Mouse (Mus musculus) intestine, postnatal 0 days (tissue): ENCODE measurements around the gene Klhl29. TPM values are rescaled to one million over a fixed set of nuclear protein-coding genes. Genes with fewer than 3 reads are reported as not detected.
A peak's percentile ranks its signal among the peaks of the same experiment; 100 is the strongest.

ENCODE experiments used
- ATAC-seq: fragments of 200-750 bp; cut with Nextera tagmentation; 2 replicates; pipeline ENCODE4 v1.8.0; 2017; ENCODE audit warnings: mild to moderate bottlenecking, moderate TSS enrichment, moderate library complexity
- H3K27ac ChIP-seq: fragments of 300-500 bp; sonication (generic); 2 replicates; pipeline ENCODE4 v1.5.1; 2014; ENCODE audit warnings: mild to moderate bottlenecking, low read depth, low read length, moderate library complexity
- H3K27me3 ChIP-seq: fragments of 300-500 bp; sonication (generic); replicated peaks from 2 replicates; pipeline ENCODE4 v1.6.1; 2014; ENCODE audit warnings: low read length, mixed read lengths; ENCODE audit not compliant: control insufficient read depth, insufficient read depth
- H3K36me3 ChIP-seq: fragments of 300-500 bp; sonication (generic); 2 replicates; pipeline ENCODE4 v1.6.1; 2014; ENCODE audit warnings: mild to moderate bottlenecking, moderate library complexity; ENCODE audit not compliant: control insufficient read depth, insufficient read depth
- H3K4me1 ChIP-seq: fragments of 300-500 bp; sonication (generic); replicated peaks from 2 replicates; pipeline ENCODE4 v1.6.1; 2014; ENCODE audit warnings: antibody characterized with exemption, low read length, mixed read lengths; ENCODE audit not compliant: control insufficient read depth, insufficient read depth
- H3K4me2 ChIP-seq: fragments of 300-500 bp; sonication (generic); replicated peaks from 2 replicates; pipeline ENCODE4 v1.6.1; 2014; ENCODE audit warnings: low read depth, mild to moderate bottlenecking, moderate library complexity
- H3K4me3 ChIP-seq: fragments of 300-500 bp; sonication (generic); 2 replicates; pipeline ENCODE4 v1.5.1; 2014; ENCODE audit warnings: low read depth, low read length
- H3K9ac ChIP-seq: fragments of 300-500 bp; sonication (generic); 2 replicates; pipeline ENCODE4 v1.6.1; 2014; ENCODE audit warnings: mild to moderate bottlenecking, low read depth, low read length
- H3K9me3 ChIP-seq: fragments of 300-500 bp; sonication (generic); 2 replicates; pipeline ENCODE4 v1.6.1; 2016; ENCODE audit warnings: mixed run types; ENCODE audit not compliant: control insufficient read depth
- CTCF ChIP-seq: sonication (generic); IDR thresholded peaks from 2 replicates; pipeline ENCODE4 v1.5.1; 2016; ENCODE audit warnings: low read depth, mild to moderate bottlenecking, control low read depth, antibody characterized with exemption, moderate library complexity
- WGBS: fragments of 180-500 bp; shearing (Covaris S2); extraction: QIAGEN DNeasy Blood & Tissue Kit; methylation state at CpG from one replicate; pipeline ENCODE4 v1.1.7; 2014; 5-methylcytosine and 5-hydroxymethylcytosine counted together
- polyA plus RNA-seq: library from polyadenylated mRNA; unstranded; fragments of >200 nt; fragmentation: Nextera tagmentation; extraction: Ambion mirVana; gene quantifications from 2 replicates; pipeline ENCODE4 v1.2.1, GENCODE M21; 2015

The Klhl29 gene
- polyA plus RNA-seq, 1 experiment from 2014 or later: 0.34 TPM

DNA sequence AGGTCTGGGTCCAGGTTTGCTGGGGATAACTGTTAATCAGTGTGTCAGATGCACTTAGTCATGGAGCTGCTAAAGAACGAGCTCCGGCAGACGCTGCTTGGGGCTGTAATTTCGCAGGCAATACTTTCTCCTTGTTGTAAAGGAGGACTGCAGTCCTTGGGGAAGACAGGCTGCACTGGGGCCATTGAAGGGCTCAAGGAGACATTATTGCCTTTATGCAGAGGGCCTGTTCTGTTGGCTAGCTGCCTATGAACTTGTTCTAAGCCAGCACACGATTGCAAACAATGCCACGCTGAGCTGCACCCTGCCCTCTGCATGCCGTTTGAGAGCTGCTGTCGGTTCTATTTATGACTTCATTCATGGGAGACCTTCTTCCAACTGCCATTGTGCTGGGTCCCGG lies 120.4 kb downstream of the Klhl29 start:
- 0 out of 2 replicates have a peak overlapping the region, but pooled peaks have one; percentile 22 for H3K27ac ChIP-seq
- WGBS: 43% methylated on average over 9 of the region's 9 CpGs
- ATAC-seq: no peak

GRCm38 (mm10) chr12:5254246-5254982 lies 121.1 kb downstream of the Klhl29 start:
- no peak for ATAC-seq
- Histone ChIP-seq H3K4me2 (no peak overlapping the region), H3K4me3 (no peak overlapping the region), H3K27ac (peak overlapping the region; percentile 29; the same call in 1 of the 2 replicates), H3K36me3 (no peaks in the 10 kb centered on the region), H3K9me3 (no peaks in the 10 kb centered on the region), H3K27me3 (no peaks in the 10 kb centered on the region), H3K4me1 (no peaks in the 10 kb centered on the region; the same call in 1 of the 2 replicates), H3K9ac (no peak overlapping the region)
- TF ChIP-seq CTCF: no peak
- WGBS: 69% methylated on average over 4 of the region's 4 CpGs

More for the DNA sequence above, 120.4 kb downstream of the Klhl29 start:
- no peaks in the 10 kb centered on the region for H3K9me3 ChIP-seq
- H3K36me3 ChIP-seq: no peaks in the 10 kb centered on the region
- no peak overlapping the region for H3K9ac ChIP-seq
- H3K4me3 ChIP-seq: no peak overlapping the region
- no peak overlapping the region for H3K4me2 ChIP-seq
- no peak for TF ChIP-seq CTCF
- no peaks in the 10 kb centered on the region for H3K27me3 ChIP-seq
- H3K4me1 ChIP-seq: no peaks in the 10 kb centered on the region; the same call in 1 of the 2 replicates

GRCm38 (mm10) chr12:5253289-5254005 lies 122.0 kb downstream of the Klhl29 start:
- Histone ChIP-seq H3K27ac (0 out of 2 replicates have a peak overlapping the region, but pooled peaks have one; percentile 42), H3K4me2 (no peak overlapping the region), H3K4me1 (no peaks in the 10 kb centered on the region; the same call in 1 of the 2 replicates), H3K27me3 (no peaks in the 10 kb centered on the region), H3K9me3 (no peaks in the 10 kb centered on the region), H3K4me3 (no peak overlapping the region), H3K36me3 (no peaks in the 10 kb centered on the region), H3K9ac (no peak overlapping the region)
- no peak for ATAC-seq
- no peak for TF ChIP-seq CTCF
- WGBS: 71% methylated on average over 10 of the region's 10 CpGs

DNA sequence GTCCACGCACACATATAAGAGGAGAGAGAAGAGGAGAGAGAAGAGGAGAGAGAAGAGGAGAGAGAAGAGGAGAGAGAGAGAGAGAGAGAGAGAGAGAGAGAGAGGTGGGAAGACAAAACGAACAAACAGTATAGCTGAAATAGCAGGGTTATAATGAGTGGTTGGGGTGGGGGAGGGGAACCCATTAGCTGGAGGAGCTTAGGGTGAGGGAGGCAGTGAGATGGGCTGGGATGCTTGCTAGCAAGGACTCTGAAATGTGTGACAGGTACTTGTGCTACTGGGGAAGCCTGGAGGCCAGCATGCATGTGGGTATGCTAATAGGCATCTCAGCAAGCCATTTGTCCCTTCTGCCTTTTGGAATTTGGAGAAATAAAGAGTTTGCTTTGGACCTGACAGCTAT lies 122.9 kb downstream of the Klhl29 start:
- ATAC-seq: no peak
- Histone ChIP-seq H3K36me3 (no peaks in the 10 kb centered on the region), H3K4me3 (no peak overlapping the region), H3K9me3 (no peaks in the 10 kb centered on the region), H3K4me1 (no peaks in the 10 kb centered on the region; the same call in 1 of the 2 replicates), H3K27me3 (no peaks in the 10 kb centered on the region), H3K27ac (no peak overlapping the region), H3K4me2 (no peak overlapping the region), H3K9ac (no peak overlapping the region)
- TF ChIP-seq CTCF: no peak
- WGBS: 81% methylated on average over 2 of the region's 2 CpGs

DNA sequence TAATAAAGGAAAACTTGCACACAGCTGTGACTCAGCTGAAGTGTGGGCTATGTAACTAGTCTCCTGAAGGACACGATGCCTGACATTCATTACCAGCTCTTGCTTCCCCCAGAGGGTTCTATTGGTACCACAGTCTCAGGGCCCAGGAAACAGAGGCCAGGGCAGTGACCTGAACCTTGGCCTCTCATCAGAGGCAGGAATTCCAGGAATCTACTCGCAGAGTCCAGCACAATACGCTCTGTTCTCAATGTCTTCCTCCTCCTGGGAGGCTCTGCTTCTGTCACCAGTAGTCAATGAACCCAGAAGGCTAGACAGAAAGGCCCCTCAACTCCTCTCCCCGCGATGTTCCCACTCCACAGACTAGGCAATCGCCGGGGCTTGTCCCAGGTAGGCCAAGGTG lies 125.4 kb downstream of the Klhl29 start:
- Histone ChIP-seq H3K36me3 (no peaks in the 10 kb centered on the region), H3K4me3 (no peak overlapping the region), H3K9ac (no peak overlapping the region), H3K27me3 (no peaks in the 10 kb centered on the region), H3K9me3 (no peaks in the 10 kb centered on the region), H3K4me1 (no peaks in the 10 kb centered on the region; the same call in 1 of the 2 replicates), H3K27ac (no peak overlapping the region), H3K4me2 (no peak overlapping the region)
- peak; percentile 45 for TF ChIP-seq CTCF
- WGBS: 44% methylated on average over 7 of the region's 7 CpGs
- ATAC-seq: peak; percentile 85

DNA sequence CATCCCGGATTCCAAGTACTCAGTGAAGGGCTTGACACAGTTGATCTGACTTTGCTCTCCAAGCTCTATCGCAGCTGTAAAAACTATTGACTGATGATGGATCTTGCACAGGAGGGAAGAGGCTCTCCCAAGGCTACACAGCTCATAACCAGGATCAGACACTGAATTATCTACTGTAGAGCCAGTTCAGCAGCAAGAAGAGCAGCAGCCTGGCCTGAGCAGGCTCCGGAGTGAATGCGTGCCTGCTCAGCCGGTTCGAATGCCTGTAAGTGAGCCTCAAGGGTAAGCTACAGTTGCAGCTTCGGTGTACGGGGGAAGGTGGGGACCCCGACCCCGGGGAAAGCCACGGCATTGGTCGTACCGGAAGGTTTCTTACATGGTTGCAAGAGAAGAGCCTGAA lies 126.4 kb downstream of the Klhl29 start:
- H3K4me2 ChIP-seq: no peak overlapping the region
- H3K4me3 ChIP-seq: no peak overlapping the region
- no peaks in the 10 kb centered on the region for H3K4me1 ChIP-seq
- ATAC-seq: no peak
- no peaks in the 10 kb centered on the region for H3K9me3 ChIP-seq
- no peak overlapping the region for H3K27ac ChIP-seq
- no peaks in the 10 kb centered on the region for H3K27me3 ChIP-seq
- no peaks in the 10 kb centered on the region for H3K36me3 ChIP-seq
- no peak for TF ChIP-seq CTCF
- H3K9ac ChIP-seq: no peak overlapping the region
- 91% methylated on average over 13 of the region's 13 CpGs for WGBS
